Mouse (Mus musculus) lung, postnatal 0 days (tissue): ENCODE results near the gene Canx.

Experiments
- CTCF ChIP-seq: IDR thresholded peaks from 2 replicates; pipeline ENCODE4 v1.5.1; 2016; ENCODE audit warnings: antibody characterized with exemption, mild to moderate bottlenecking
- EP300 ChIP-seq: IDR thresholded peaks from 2 replicates; pipeline ENCODE4 v1.6.1; 2016; ENCODE audit warnings: antibody characterized with exemption, mild to moderate bottlenecking, control low read depth

DNA sequence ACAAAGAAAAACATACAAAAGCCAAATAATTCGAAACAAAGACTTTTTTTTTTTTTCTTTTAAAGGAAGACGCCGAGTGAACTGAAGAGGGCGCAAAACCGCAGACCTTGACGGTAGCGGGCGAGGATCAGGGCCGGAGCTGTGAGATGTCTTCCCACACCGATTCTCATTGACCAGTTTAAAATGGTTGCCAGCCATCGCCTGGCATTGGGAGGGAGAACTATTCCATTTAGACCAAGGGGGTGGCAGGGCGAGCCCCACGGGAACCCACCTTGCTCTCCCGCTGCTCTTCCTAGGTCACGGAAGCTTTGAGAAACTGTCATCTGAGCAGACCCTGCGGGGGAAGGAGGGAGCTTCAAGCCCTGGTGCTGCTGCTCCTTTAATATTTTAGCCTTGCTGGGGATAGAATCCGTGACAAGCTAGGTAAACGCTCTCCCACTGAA lies 45.9 kb upstream of the Canx start:
- TF ChIP-seq CTCF (peak; percentile 67), EP300 (no peak)
